Mouse (Mus musculus) MEL (cell line): ENCODE results near the gene Ccdc126. TPM values are rescaled to one million over a fixed set of nuclear protein-coding genes. Genes with fewer than 3 reads are reported as not detected.

Experiments
- DNase-seq: peaks from one replicate; pipeline ENCODE4 v3.0.0; 2011; ENCODE audit warnings: low read depth, low spot score
- H3K27ac ChIP-seq: 2 replicates; pipeline ENCODE4 v1.5.1; 2012; ENCODE audit warnings: low read depth, mild to moderate bottlenecking, control low read depth, low read length, moderate library complexity; ENCODE audit not compliant: control insufficient read depth
- H3K27me3 ChIP-seq, 2 experiments: fragments of 150-350 bp in 1 of 2; sonication (generic) in 1 of 2; 2 replicates each; pipeline ENCODE4 v1.6.1; 2012; ENCODE audit warnings: low read length in 2 of 2, mild to moderate bottlenecking in 2 of 2, improper control_type of control experiment in 1 of 2, moderate library complexity in 1 of 2; ENCODE audit not compliant: insufficient read depth in 2 of 2, control insufficient read depth in 1 of 2
- H3K36me3 ChIP-seq, 2 experiments: 2 replicates each; pipeline ENCODE4 v1.6.1; 2012 to 2014; ENCODE audit warnings: low read length in 2 of 2, improper control_type of control experiment in 1 of 2, inconsistent platforms in 1 of 2, mild to moderate bottlenecking in 1 of 2; ENCODE audit not compliant: insufficient read depth in 2 of 2, control insufficient read depth in 1 of 2
- H3K4me1 ChIP-seq, 2 experiments: fragments of 150-350 bp in 1 of 2; sonication (generic) in 1 of 2; 2 replicates each; pipeline ENCODE4 v1.6.1; 2012; ENCODE audit warnings: low read length in 2 of 2, improper control_type of control experiment in 1 of 2, mild to moderate bottlenecking in 1 of 2; ENCODE audit not compliant: insufficient read depth in 2 of 2, control insufficient read depth in 1 of 2
- H3K4me3 ChIP-seq, 2 experiments: fragments of 150-350 bp in 1 of 2; sonication (generic) in 1 of 2; 2 replicates each; pipeline ENCODE4 v1.5.1; 2012; ENCODE audit warnings: low read depth in 2 of 2, low read length in 2 of 2, mild to moderate bottlenecking in 2 of 2, moderate library complexity in 2 of 2, control low read depth in 1 of 2, improper control_type of control experiment in 1 of 2; ENCODE audit not compliant: control insufficient read depth in 1 of 2, insufficient read depth in 1 of 2
- H3K79me2 ChIP-seq: 2 replicates; pipeline ENCODE4 v1.6.1; 2012; ENCODE audit warnings: mild to moderate bottlenecking, low read length, moderate library complexity; ENCODE audit not compliant: control insufficient read depth, poor library complexity, insufficient read depth
- H3K9ac ChIP-seq: 2 replicates; pipeline ENCODE4 v1.6.1; 2012; ENCODE audit warnings: low read depth, mild to moderate bottlenecking, control low read depth, low read length, moderate library complexity; ENCODE audit not compliant: control insufficient read depth, poor library complexity, severe bottlenecking
- H3K9me3 ChIP-seq: fragments of 150-350 bp; sonication (generic); replicated peaks from 2 replicates; pipeline ENCODE4 v1.6.1; 2012; ENCODE audit warnings: mild to moderate bottlenecking, low read length, improper control_type of control experiment, moderate library complexity; ENCODE audit not compliant: insufficient read depth
- BHLHE40 ChIP-seq: IDR thresholded peaks from 2 replicates; pipeline ENCODE4 v1.6.1; 2012; ENCODE audit warnings: low read depth, mild to moderate bottlenecking, inconsistent platforms, low read length, improper control_type of control experiment, borderline replicate concordance
- CHD2 ChIP-seq: IDR thresholded peaks from 2 replicates; pipeline ENCODE4 v1.6.1; 2011; ENCODE audit warnings: low read length, improper control_type of control experiment
- CTCF ChIP-seq, 3 experiments: IDR thresholded peaks in 2 of 3; conservative IDR thresholded peaks in 1 of 3; 2 replicates each; pipeline ENCODE4 v1.5.1; 2011 to 2012; ENCODE audit warnings: low read length in 3 of 3, low read depth in 2 of 3, mild to moderate bottlenecking in 2 of 3, improper control_type of control experiment in 1 of 3, inconsistent platforms in 1 of 3, mixed read lengths in 1 of 3, moderate library complexity in 1 of 3; ENCODE audit not compliant: control insufficient read depth in 1 of 3, insufficient read depth in 1 of 3, poor library complexity in 1 of 3, severe bottlenecking in 1 of 3
- GABPA ChIP-seq: IDR thresholded peaks from 2 replicates; pipeline ENCODE4 v1.6.1; 2012; ENCODE audit warnings: low read depth, mild to moderate bottlenecking, inconsistent platforms, low read length, improper control_type of control experiment, moderate library complexity
- GATA1 ChIP-seq: IDR thresholded peaks from 2 replicates; pipeline ENCODE4 v1.6.1; 2011; ENCODE audit warnings: low read depth, low read length, improper control_type of control experiment
- HCFC1 ChIP-seq: IDR thresholded peaks from 2 replicates; pipeline ENCODE4 v1.6.1; 2012; ENCODE audit warnings: low read depth, mild to moderate bottlenecking, inconsistent platforms, low read length, improper control_type of control experiment, moderate library complexity
- JUND ChIP-seq: IDR thresholded peaks from 2 replicates; pipeline ENCODE4 v1.6.1; 2011; ENCODE audit warnings: low read depth, mild to moderate bottlenecking, improper control_type of control experiment, low read length
- KAT2A ChIP-seq: conservative IDR thresholded peaks from 2 replicates; pipeline ENCODE4 v1.6.1; 2012; ENCODE audit warnings: low read depth, low read length, improper control_type of control experiment, inconsistent platforms
- MAZ ChIP-seq: IDR thresholded peaks from 2 replicates; pipeline ENCODE4 v1.6.1; 2012; ENCODE audit warnings: low read depth, mild to moderate bottlenecking, inconsistent platforms, low read length, improper control_type of control experiment
- MEF2A ChIP-seq: IDR thresholded peaks from 2 replicates; pipeline ENCODE4 v1.6.1; 2014; ENCODE audit warnings: low read depth, mild to moderate bottlenecking, inconsistent platforms, low read length, improper control_type of control experiment; ENCODE audit not compliant: poor library complexity, insufficient replicate concordance, severe bottlenecking; ENCODE audit errors: extremely low read depth
- MYB ChIP-seq: IDR thresholded peaks from 2 replicates; pipeline ENCODE4 v1.6.1; 2011; ENCODE audit warnings: mild to moderate bottlenecking, low read depth, low read length, improper control_type of control experiment
- MYC ChIP-seq: IDR thresholded peaks from 2 replicates; pipeline ENCODE4 v1.6.1; 2011; ENCODE audit warnings: low read depth, mild to moderate bottlenecking, low read length, improper control_type of control experiment, moderate library complexity
- NELFE ChIP-seq: IDR thresholded peaks from 2 replicates; pipeline ENCODE4 v1.6.1; 2011; ENCODE audit warnings: low read depth, low read length, improper control_type of control experiment
- NRF1 ChIP-seq: IDR thresholded peaks from 2 replicates; pipeline ENCODE4 v1.6.1; 2014; ENCODE audit warnings: low read depth, mild to moderate bottlenecking, inconsistent platforms, low read length, improper control_type of control experiment, moderate library complexity; ENCODE audit not compliant: poor library complexity, insufficient read depth, severe bottlenecking
- POLR2A ChIP-seq, 2 experiments: IDR thresholded peaks; 2 replicates each; pipeline ENCODE4 v1.6.1; 2011 to 2012; ENCODE audit warnings: low read length in 2 of 2, mild to moderate bottlenecking in 2 of 2, control low read depth in 1 of 2, improper control_type of control experiment in 1 of 2, low read depth in 1 of 2, moderate library complexity in 1 of 2; ENCODE audit not compliant: control insufficient read depth in 1 of 2, insufficient read depth in 1 of 2, poor library complexity in 1 of 2
- POLR2AphosphoS5 ChIP-seq: IDR thresholded peaks from 2 replicates; pipeline ENCODE4 v1.6.1; 2012; ENCODE audit warnings: low read depth, borderline replicate concordance, mild to moderate bottlenecking, inconsistent platforms, low read length, moderate library complexity, mixed read lengths
- SIN3A ChIP-seq: IDR thresholded peaks from 2 replicates; pipeline ENCODE4 v1.6.1; 2012; ENCODE audit warnings: low read length, improper control_type of control experiment, inconsistent platforms
- SMC3 ChIP-seq: IDR thresholded peaks from 2 replicates; pipeline ENCODE4 v1.6.1; 2011; ENCODE audit warnings: low read depth, low read length, improper control_type of control experiment
- TBP ChIP-seq: IDR thresholded peaks from 2 replicates; pipeline ENCODE4 v1.8.0; 2011; ENCODE audit warnings: low read depth, low read length, improper control_type of control experiment
- TCF12 ChIP-seq: IDR thresholded peaks from 2 replicates; pipeline ENCODE4 v1.6.1; 2014; ENCODE audit warnings: low read depth, mild to moderate bottlenecking, inconsistent platforms, low read length, improper control_type of control experiment, moderate library complexity
- USF1 ChIP-seq: IDR thresholded peaks from 2 replicates; pipeline ENCODE4 v1.6.1; 2014; ENCODE audit warnings: low read depth, mild to moderate bottlenecking, inconsistent platforms, low read length, improper control_type of control experiment, moderate library complexity
- USF2 ChIP-seq, 2 experiments: IDR thresholded peaks; 2 replicates each; pipeline ENCODE4 v1.6.1; 2011 to 2012; ENCODE audit warnings: improper control_type of control experiment in 2 of 2, low read length in 2 of 2, borderline replicate concordance in 1 of 2, inconsistent platforms in 1 of 2, low read depth in 1 of 2, mild to moderate bottlenecking in 1 of 2; ENCODE audit not compliant: insufficient read depth in 1 of 2
- ZNF384 ChIP-seq: IDR thresholded peaks from 2 replicates; pipeline ENCODE4 v1.6.1; 2012; ENCODE audit warnings: low read depth, mild to moderate bottlenecking, inconsistent platforms, low read length, improper control_type of control experiment
- polyA plus RNA-seq, 2 experiments: library from polyadenylated mRNA; stranded (reverse) in 1 of 2; unstranded in 1 of 2; fragments of >175 nt in 1 of 2; fragments of >200 nt in 1 of 2; gene quantifications; 2 replicates each; pipeline versions ENCODE4 v1.2.1 to v1.2.4; 2012; ENCODE audit warnings: low replicate concordance in 2 of 2, low read depth in 1 of 2; ENCODE audit not compliant: insufficient read length in 2 of 2, insufficient read depth in 1 of 2, missing spikeins in 1 of 2
- total RNA-seq: library from RNA; depleted of rRNA; stranded (reverse); fragments of 300-350 nt; gene quantifications from 2 replicates; pipeline ENCODE4 v1.2.3, GENCODE M21; 2012

Gene Ccdc126
- total and polyA plus RNA-seq, 3 experiments = 3.8 to 3.9 TPM; not detected in 1

DNA sequence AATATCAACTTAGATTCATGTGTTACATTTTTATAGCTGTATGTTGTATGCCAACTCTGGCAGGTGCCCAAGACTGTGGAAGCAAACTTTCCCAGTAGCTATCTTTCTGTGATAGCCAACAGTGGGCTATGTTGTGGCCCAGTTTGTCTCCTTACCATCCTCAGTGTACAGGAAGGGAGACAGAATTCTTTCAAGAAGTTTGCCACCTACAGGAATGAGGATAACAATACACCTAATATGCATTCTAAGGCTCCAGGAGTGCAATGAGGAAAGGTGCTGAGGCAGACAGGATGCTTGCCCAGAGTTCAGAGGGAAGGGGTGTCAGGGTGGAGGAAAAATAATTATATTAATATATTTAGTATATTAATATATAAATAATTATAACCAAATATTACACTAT, 41.3 kb downstream of the Ccdc126 start:
- TF ChIP-seq CTCF (IDR thresholded peaks at IDR 0.05 in 2 of 3, conservative IDR thresholded peaks at IDR 0.05 in 1 of 3; ENCODE audit: control insufficient read depth in 1 of 3, insufficient read depth in 1 of 3, low read depth in 2 of 3, low read length in 3 of 3, poor library complexity in 1 of 3, severe bottlenecking in 1 of 3) (peak in 1 of 3 experiments; percentile 29; a peak in 2 of 6 replicates), SMC3 (0 out of 2 replicates have a peak, but pooled peaks have one; percentile 14), HCFC1 (no peak), NELFE (no peak)
- Histone ChIP-seq H3K9me3 (no peaks in the 10 kb centered on the region), H3K27ac (no peak overlapping the region), H3K4me3 (no peak overlapping the region), H3K36me3 (no peaks in the 10 kb centered on the region), H3K79me2 (no peaks in the 10 kb centered on the region), H3K27me3 (no peaks in the 10 kb centered on the region; a peak in 1 of 4 replicates), H3K4me1 (no peaks in the 10 kb centered on the region), H3K9ac (no peak overlapping the region)
- peak; percentile 9 for DNase-seq

DNA sequence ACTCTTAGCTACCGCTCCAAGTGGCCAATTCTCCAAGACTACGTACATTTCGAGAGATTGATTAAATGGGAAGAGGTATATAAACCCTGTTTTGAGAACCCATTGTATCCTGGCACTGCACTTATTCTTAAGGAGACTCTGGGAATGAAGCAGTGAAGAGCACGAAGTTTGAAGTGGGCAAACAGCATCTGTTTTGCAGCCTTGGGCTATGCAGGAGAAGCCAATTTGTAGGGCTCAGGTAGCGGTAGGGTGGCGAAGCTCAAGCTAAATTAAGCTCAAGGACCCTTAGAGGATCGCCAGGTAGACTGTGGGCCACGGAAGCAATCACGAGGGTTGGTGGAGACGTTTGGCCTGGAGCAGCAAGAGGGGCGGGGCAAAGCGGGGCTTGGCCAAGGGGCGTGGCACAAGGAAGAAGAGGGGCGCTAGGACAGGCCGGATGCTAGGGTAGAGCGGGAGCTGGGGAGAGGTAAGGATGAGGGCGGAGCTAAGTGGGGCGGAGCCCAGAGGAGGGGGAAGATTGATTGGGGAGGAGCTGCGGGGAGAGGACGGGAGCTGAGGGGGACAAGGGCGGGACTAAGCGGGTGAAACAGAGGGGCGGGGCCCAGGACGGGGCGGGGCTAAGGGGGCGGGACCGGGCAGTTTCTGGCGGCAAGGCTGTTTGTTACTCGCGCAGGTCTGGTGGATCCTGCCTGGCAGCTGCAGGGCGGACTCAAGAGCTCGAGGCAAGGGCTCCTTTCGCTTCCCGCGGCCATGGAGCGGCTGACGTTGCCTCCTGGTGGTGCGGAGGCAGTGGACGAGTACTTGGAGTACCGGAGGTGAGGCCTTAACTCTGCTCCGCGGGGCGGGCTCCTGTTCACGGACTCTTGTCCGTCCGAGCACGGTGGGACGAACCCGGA, 48.3 kb downstream of the Ccdc126 start, which contains the start of gene Fam221a:
TSS of gene Fam221a (plus strand) at position 581 of the 896 bp plus-strand sequence.
- H3K4me1 ChIP-seq = no peaks in the 10 kb centered on the region; a peak in 1 of 4 replicates
- no peak within 1 kb of the TSS for H3K27ac ChIP-seq
- peak within 1 kb of the TSS in 1 of 2 experiments; percentile 27; a peak in 2 of 4 replicates for H3K4me3 ChIP-seq
- no peaks in the 10 kb centered on the region; a peak in 1 of 4 replicates for H3K36me3 ChIP-seq
- TF ChIP-seq USF1 (no peak), NRF1 (peak; percentile 30; the same call in 1 of the 2 replicates), POLR2AphosphoS5 (no peak), JUND (no peak), TBP (no peak), USF2 (IDR thresholded peaks at IDR 0.05; ENCODE audit: borderline replicate concordance in 1 of 2, insufficient read depth in 1 of 2, low read depth in 1 of 2, low read length in 2 of 2) (no peak)
- peak; percentile 67 for DNase-seq
- H3K27me3 ChIP-seq = no peaks in the 10 kb centered on the region
- H3K79me2 ChIP-seq = no peaks in the 10 kb centered on the region
- H3K9me3 ChIP-seq = no peaks in the 10 kb centered on the region
- peak within 1 kb of the TSS; percentile 36 for H3K9ac ChIP-seq

GRCm38 (mm10) chr6:49368212-49368611, 49.1 kb downstream of the Ccdc126 start:
- Histone ChIP-seq H3K9me3 (no peaks in the 10 kb centered on the region), H3K36me3 (no peaks in the 10 kb centered on the region; a peak in 1 of 4 replicates), H3K4me3 (no peak overlapping the region), H3K27me3 (no peaks in the 10 kb centered on the region), H3K9ac (no peak overlapping the region), H3K79me2 (no peaks in the 10 kb centered on the region), H3K27ac (no peak overlapping the region), H3K4me1 (no peaks in the 10 kb centered on the region; a peak in 1 of 4 replicates)
- DNase-seq = no peak
- TF ChIP-seq GABPA (no peak), MEF2A (no peak), BHLHE40 (no peak), MYB (no peak), POLR2AphosphoS5 (no peak), CTCF (IDR thresholded peaks at IDR 0.05 in 2 of 3, conservative IDR thresholded peaks at IDR 0.05 in 1 of 3; ENCODE audit: control insufficient read depth in 1 of 3, insufficient read depth in 1 of 3, low read depth in 2 of 3, low read length in 3 of 3, poor library complexity in 1 of 3, severe bottlenecking in 1 of 3) (no peak), SIN3A (no peak), TCF12 (no peak), ZNF384 (no peak), CHD2 (no peak), MYC (no peak), KAT2A (no peak), POLR2A (IDR thresholded peaks at IDR 0.05; ENCODE audit: control insufficient read depth in 1 of 2, insufficient read depth in 1 of 2, low read depth in 1 of 2, low read length in 2 of 2, poor library complexity in 1 of 2) (no peak), MAZ (no peak), GATA1 (no peak), NELFE (no peak)
